Mouse (Mus musculus): ENCODE results near the gene Gm10354. TPM values are rescaled to one million over a fixed set of nuclear protein-coding genes. Genes with fewer than 3 reads are reported as not detected.
A peak's percentile ranks its signal among the peaks of the same experiment; 100 is the strongest.
"Not testable (repeated sequence)": the region's sequence is repeated elsewhere in the genome, so short reads cannot be mapped to it uniquely, and the experiment has no call there.

Gene Gm10354
- polyA plus RNA-seq, 1 experiment from 2014 or later = not detected

DNA sequence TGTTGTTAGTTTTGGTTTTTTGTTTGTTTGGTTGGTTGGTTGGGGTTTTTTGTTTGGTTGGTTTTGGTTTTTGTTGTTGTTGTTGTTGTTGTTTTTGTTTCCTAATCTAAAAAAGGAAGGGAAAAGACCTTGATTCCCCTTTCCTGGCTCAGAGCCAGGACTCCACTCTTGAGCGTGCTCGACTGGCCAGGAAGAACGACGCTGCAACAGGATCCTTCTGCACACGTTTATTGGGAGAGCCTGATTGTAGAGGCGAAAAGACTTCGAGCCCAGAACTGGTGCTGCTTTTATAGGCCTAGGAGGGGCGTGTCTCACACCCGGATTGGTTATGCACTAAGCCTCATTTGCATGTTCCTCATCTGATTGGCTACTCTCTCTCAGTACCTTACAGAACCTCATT is 19.3 kb upstream of the Gm10354 start:
- not testable (repeated sequence) for H3K27ac ChIP-seq (ENCODE audit: low read length); H3K36me3 ChIP-seq (ENCODE audit: control insufficient read depth, insufficient read depth, low read length); H3K4me3 ChIP-seq (ENCODE audit: low read depth, low read length); ATAC-seq; H3K4me1 ChIP-seq (ENCODE audit: control insufficient read depth, insufficient read depth, low read length); H3K27me3 ChIP-seq (ENCODE audit: control insufficient read depth, insufficient read depth, low read depth, low read length); H3K4me2 ChIP-seq (ENCODE audit: low read length); H3K9ac ChIP-seq (ENCODE audit: low read depth, low read length)
- 80% methylated on average over 9 of the region's 9 CpGs for WGBS
- H3K9me3 ChIP-seq (replicated peaks; ENCODE audit: control insufficient read depth, low read length, poor library complexity, severe bottlenecking) = peaks cover 12% of the 10 kb centered on the region

DNA sequence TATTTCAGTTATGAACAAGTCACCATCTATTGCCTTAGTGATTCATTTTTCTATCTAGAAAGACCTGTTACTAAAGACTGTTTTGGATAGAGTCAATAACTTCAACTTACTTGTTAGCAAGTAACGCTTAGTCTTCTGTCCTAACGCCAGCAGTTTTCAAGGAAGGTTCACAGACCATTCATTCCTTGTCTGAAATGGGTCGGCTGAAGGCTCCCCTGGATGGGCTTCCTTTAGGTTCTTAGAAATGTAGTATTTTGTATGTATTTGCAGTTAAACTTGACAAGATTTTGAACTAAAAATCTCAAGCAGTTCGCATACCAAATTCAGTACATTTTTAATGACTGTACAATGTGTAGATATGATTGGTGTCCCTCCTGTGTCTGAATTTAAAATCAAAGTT is 18.8 kb upstream of the Gm10354 start:
- H3K36me3 ChIP-seq (ENCODE audit: control insufficient read depth, insufficient read depth, low read length); ATAC-seq: not testable (repeated sequence)

DNA sequence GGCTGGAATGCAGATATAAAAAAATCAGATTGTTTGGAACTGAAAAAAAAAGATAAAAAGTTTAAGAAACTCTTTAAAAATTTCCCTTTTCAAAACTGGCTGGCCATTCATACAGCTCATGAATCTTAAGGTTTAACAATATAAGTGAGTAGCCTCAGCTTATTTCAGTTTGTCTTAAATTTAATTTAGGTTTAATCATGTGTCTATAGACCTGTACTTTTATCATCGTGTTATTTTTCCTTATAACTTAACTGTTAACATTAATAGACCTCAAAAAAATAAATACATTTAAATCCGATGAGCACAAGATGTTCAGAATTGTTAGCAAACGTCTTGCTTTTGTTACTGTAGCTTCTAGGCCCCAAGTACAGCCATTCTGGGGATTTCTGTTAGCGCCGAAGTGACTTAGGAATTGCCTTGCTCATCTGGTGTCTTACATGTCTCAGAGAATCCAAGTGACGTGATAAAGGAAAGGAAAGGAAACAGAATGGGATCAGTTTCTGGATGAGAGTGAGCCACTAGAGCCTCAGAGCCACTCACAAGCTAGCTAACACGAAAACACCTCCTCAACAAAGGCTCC is 18.0 kb upstream of the Gm10354 start:
- H3K9ac ChIP-seq (ENCODE audit: low read depth, low read length); H3K27ac ChIP-seq (ENCODE audit: low read length); H3K9me3 ChIP-seq (replicated peaks; ENCODE audit: control insufficient read depth, low read length, poor library complexity, severe bottlenecking); ATAC-seq; H3K4me2 ChIP-seq (ENCODE audit: low read length); H3K4me1 ChIP-seq (ENCODE audit: control insufficient read depth, insufficient read depth, low read length); H3K36me3 ChIP-seq (ENCODE audit: control insufficient read depth, insufficient read depth, low read length); H3K4me3 ChIP-seq (ENCODE audit: low read depth, low read length); H3K27me3 ChIP-seq (ENCODE audit: control insufficient read depth, insufficient read depth, low read depth, low read length): not testable (repeated sequence)
- 77% methylated on average over 6 of the region's 7 CpGs for WGBS

More for the DNA sequence above, 18.8 kb upstream of the Gm10354 start:
- peaks cover 11% of the 10 kb centered on the region for H3K9me3 ChIP-seq (replicated peaks; ENCODE audit: control insufficient read depth, low read length, poor library complexity, severe bottlenecking)
- H3K4me2 ChIP-seq (ENCODE audit: low read length); H3K27ac ChIP-seq (ENCODE audit: low read length); H3K4me3 ChIP-seq (ENCODE audit: low read depth, low read length); H3K4me1 ChIP-seq (ENCODE audit: control insufficient read depth, insufficient read depth, low read length); H3K9ac ChIP-seq (ENCODE audit: low read depth, low read length); H3K27me3 ChIP-seq (ENCODE audit: control insufficient read depth, insufficient read depth, low read depth, low read length): not testable (repeated sequence)
- 81% methylated on average over 4 of the region's 4 CpGs for WGBS

DNA sequence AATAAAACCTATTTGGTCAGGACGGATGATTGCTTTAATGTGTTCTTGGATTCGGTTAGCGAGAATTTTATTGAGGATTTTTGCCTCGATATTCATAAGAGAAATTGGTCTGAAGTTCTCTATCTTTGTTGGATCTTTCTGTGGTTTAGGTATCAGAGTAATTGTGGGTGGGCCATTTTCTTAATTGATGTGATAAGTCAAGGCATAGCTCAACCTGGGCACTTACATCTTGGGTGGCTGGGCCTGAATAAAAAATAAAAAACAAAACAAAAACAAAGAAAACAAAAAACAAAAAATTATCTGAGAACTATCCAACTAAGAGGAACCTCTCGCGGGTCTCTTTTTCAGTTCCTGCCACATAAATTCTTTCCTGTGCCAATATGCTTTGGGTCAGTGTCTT is 15.4 kb upstream of the Gm10354 start:
- H3K9ac ChIP-seq (ENCODE audit: low read depth, low read length); H3K4me3 ChIP-seq (ENCODE audit: low read depth, low read length); H3K27me3 ChIP-seq (ENCODE audit: control insufficient read depth, insufficient read depth, low read depth, low read length); H3K27ac ChIP-seq (ENCODE audit: low read length); H3K36me3 ChIP-seq (ENCODE audit: control insufficient read depth, insufficient read depth, low read length); ATAC-seq; H3K4me1 ChIP-seq (ENCODE audit: control insufficient read depth, insufficient read depth, low read length); H3K4me2 ChIP-seq (ENCODE audit: low read length): not testable (repeated sequence)
- H3K9me3 ChIP-seq (replicated peaks; ENCODE audit: control insufficient read depth, low read length, poor library complexity, severe bottlenecking) = peaks cover 22% of the 10 kb centered on the region
- WGBS = 86% methylated on average over 6 of the region's 6 CpGs

DNA sequence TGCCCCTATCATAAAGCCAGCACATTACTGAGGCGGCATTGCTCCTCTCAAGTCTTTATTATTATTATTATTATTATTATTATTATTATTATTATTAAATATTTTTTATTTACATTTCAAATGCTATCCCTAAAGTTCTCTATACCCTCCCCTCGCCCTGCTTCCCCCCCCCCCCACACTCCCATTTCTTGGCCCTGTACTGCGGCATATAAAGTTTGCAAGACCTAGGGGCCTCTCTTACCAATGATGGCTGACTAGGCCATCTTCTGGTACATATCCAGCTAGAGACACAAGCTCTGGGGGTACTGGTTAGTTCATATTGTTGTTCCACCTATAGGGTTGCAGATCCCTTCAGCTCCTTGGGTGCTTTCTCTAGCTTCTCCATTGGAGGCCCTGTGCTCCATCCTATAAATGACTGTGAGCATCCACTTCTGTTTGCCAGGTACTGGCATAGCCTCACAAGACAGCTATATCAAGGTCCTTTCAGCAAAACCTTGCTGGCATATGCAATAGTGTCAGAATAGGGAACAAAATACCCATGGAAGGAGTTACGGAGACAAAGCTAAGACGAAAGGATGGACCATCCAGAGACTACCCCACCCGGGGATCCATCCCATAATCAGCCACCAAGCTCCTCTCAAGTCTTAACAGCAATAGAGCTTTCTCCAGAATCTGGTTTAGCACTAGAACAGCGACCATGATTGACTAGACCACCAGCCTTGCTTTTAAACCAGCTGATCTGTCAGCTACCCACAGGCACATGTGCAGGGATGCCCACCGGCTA is 11.8 kb upstream of the Gm10354 start:
- not testable (repeated sequence) for H3K9ac ChIP-seq (ENCODE audit: low read depth, low read length); H3K36me3 ChIP-seq (ENCODE audit: control insufficient read depth, insufficient read depth, low read length); H3K4me2 ChIP-seq (ENCODE audit: low read length); H3K4me1 ChIP-seq (ENCODE audit: control insufficient read depth, insufficient read depth, low read length); H3K4me3 ChIP-seq (ENCODE audit: low read depth, low read length); ATAC-seq; H3K27me3 ChIP-seq (ENCODE audit: control insufficient read depth, insufficient read depth, low read depth, low read length); H3K27ac ChIP-seq (ENCODE audit: low read length)
- WGBS = 80% methylated on average over 7 of the region's 8 CpGs
- peaks cover 16% of the 10 kb centered on the region for H3K9me3 ChIP-seq (replicated peaks; ENCODE audit: control insufficient read depth, low read length, poor library complexity, severe bottlenecking)

DNA sequence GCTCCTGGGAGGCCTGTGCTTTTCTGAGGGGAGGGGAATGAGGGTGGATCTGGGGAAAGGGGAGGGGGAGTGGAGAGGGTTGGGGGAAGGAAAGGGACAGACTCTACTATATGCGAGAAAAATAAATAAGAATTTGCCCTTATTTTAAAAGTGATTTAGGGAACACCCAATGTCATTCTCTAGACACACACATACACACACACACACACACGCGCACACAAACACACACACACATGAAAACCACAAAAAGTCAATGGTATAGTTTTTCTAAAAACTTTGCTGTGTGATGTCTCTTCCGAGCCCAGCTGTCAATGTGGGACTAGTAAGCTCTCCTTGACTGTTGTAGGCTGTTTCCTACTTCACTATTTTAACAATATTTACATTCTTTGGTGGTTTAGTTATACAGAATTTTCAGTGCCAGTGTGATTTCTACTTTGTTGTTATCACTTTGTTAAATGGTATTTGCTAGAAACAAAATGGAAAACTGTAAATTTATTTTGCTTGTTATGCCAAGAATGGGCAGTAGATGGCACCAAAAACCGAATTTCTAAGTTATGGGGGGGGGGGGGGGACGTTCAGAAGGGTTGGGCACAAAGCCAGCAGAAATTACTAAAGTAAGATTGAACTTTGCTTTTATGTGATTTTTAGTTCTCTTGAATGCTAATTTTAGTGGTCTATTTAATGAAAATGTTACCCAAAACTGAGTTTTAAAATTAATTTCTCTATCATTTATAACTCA is 8.1 kb upstream of the Gm10354 start:
- H3K4me1 ChIP-seq (ENCODE audit: control insufficient read depth, insufficient read depth, low read length); H3K4me2 ChIP-seq (ENCODE audit: low read length); H3K4me3 ChIP-seq (ENCODE audit: low read depth, low read length); H3K27me3 ChIP-seq (ENCODE audit: control insufficient read depth, insufficient read depth, low read depth, low read length); H3K36me3 ChIP-seq (ENCODE audit: control insufficient read depth, insufficient read depth, low read length); H3K27ac ChIP-seq (ENCODE audit: low read length); H3K9ac ChIP-seq (ENCODE audit: low read depth, low read length): not testable (repeated sequence)
- 34% methylated on average over 5 of the region's 6 CpGs for WGBS
- peaks cover 19% of the 10 kb centered on the region for H3K9me3 ChIP-seq (replicated peaks; ENCODE audit: control insufficient read depth, low read length, poor library complexity, severe bottlenecking)
- ATAC-seq = peak; percentile 54; the same call in 1 of the 2 replicates

DNA sequence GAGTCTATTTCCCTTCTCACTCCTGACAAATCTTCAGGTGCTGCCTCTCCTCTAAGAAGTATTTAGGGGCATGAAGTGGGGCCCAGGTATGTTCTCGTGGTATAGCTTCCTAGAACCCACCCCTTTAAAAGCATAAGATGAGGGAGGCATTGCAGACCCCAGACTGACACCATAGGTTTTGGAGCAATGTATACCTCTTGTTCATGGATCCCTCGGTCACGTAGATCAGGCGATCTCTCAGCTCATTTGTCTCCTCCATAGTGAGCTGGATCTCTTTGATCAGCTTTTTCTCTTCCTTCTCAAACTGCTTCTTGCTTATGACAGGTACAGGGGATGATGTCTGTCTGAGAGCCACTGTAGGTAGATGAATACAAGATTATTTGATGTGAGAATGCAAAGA is 1.4 kb downstream of the Gm10354 start:
- ATAC-seq; H3K9ac ChIP-seq (ENCODE audit: low read depth, low read length); H3K27ac ChIP-seq (ENCODE audit: low read length); H3K27me3 ChIP-seq (ENCODE audit: control insufficient read depth, insufficient read depth, low read depth, low read length); H3K4me3 ChIP-seq (ENCODE audit: low read depth, low read length); H3K4me1 ChIP-seq (ENCODE audit: control insufficient read depth, insufficient read depth, low read length); H3K4me2 ChIP-seq (ENCODE audit: low read length); H3K36me3 ChIP-seq (ENCODE audit: control insufficient read depth, insufficient read depth, low read length): not testable (repeated sequence)
- WGBS = 71% methylated on average over 4 of the region's 4 CpGs
- peaks cover 24% of the 10 kb centered on the region for H3K9me3 ChIP-seq (replicated peaks; ENCODE audit: control insufficient read depth, low read length, poor library complexity, severe bottlenecking)

DNA sequence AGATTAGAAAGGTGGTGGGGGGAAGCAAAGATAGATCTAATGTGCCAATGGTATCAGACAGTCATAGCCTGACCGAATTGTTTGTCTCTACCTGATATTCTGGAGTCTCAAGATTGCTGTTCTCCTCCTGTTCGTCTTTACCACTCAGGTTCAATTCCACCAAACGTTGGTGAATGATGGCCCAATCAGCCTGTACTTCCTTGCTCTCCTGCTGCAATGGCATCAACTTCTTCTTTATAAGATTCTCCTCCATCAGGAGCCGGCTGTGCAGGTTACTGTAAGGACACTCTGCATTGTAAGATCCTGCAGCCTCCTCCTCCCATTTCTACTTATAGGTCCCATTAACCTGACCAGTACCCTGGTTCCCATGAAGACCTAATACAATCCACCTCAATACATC is 3.4 kb downstream of the Gm10354 start:
- 57% methylated on average over 3 of the region's 4 CpGs for whole genome bisulfite sequencing
- not testable (repeated sequence) for ATAC-seq

DNA sequence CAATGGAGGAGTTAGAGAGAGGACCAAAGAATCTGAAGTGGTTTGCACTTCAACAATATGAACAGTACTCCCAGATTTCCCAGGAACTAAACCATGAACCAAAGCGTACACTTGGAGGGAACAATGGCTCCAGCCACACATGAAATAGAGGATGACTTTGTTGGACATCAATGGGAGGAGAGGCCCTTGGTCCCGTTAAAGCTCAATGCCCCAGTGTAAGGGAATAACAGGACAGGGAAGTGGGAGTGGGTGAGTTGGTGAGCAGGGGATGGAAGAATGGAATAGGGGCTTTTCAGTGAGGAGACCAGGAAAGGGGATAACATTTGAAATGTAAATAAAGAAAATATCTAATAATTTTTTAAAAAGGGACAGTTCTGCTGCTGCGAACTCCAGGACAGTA is 5.9 kb downstream of the Gm10354 start:
- not testable (repeated sequence) for H3K27me3 ChIP-seq (ENCODE audit: control insufficient read depth, insufficient read depth, low read depth, low read length); H3K4me1 ChIP-seq (ENCODE audit: control insufficient read depth, insufficient read depth, low read length); ATAC-seq; H3K4me3 ChIP-seq (ENCODE audit: low read depth, low read length); H3K9ac ChIP-seq (ENCODE audit: low read depth, low read length); H3K27ac ChIP-seq (ENCODE audit: low read length); H3K36me3 ChIP-seq (ENCODE audit: control insufficient read depth, insufficient read depth, low read length); H3K4me2 ChIP-seq (ENCODE audit: low read length)
- WGBS = 78% methylated on average over 3 of the region's 3 CpGs
- peaks cover 13% of the 10 kb centered on the region for H3K9me3 ChIP-seq (replicated peaks; ENCODE audit: control insufficient read depth, low read length, poor library complexity, severe bottlenecking)

More for the DNA sequence above, 3.4 kb downstream of the Gm10354 start:
- H3K9ac ChIP-seq (ENCODE audit: low read depth, low read length); H3K27ac ChIP-seq (ENCODE audit: low read length); H3K4me1 ChIP-seq (ENCODE audit: control insufficient read depth, insufficient read depth, low read length); H3K36me3 ChIP-seq (ENCODE audit: control insufficient read depth, insufficient read depth, low read length); H3K4me2 ChIP-seq (ENCODE audit: low read length); H3K27me3 ChIP-seq (ENCODE audit: control insufficient read depth, insufficient read depth, low read depth, low read length); H3K4me3 ChIP-seq (ENCODE audit: low read depth, low read length): not testable (repeated sequence)
- H3K9me3 ChIP-seq (replicated peaks; ENCODE audit: control insufficient read depth, low read length, poor library complexity, severe bottlenecking) = peaks cover 22% of the 10 kb centered on the region
